Mouse (Mus musculus) kidney, adult 2 months (tissue): ENCODE measurements at regions not wholly inside any gene's neighbourhood (a gene's known extent, or its start where the extent isn't known, plus 50 kb on each side); places are given as distances from the start of the nearest gene placed in this dataset.
A peak's percentile ranks its signal among the peaks of the same experiment; 100 is the strongest.

Source experiments
- DNase-seq: peaks from one replicate; pipeline ENCODE4 v3.0.0; 2021
- H3K27ac ChIP-seq: fragments of 200-500 bp; 2 replicates; pipeline ENCODE4 v1.5.1; 2012; ENCODE audit warnings: low read depth, low read length, control low read depth, inconsistent platforms; ENCODE audit not compliant: insufficient read depth
- H3K27me3 ChIP-seq: fragments of 200-500 bp; replicated peaks from 2 replicates; pipeline ENCODE4 v1.6.1; 2012; ENCODE audit warnings: mild to moderate bottlenecking, moderate library complexity, low read length, inconsistent platforms; ENCODE audit not compliant: control insufficient read depth, insufficient read depth
- H3K36me3 ChIP-seq: fragments of 200-500 bp; 2 replicates; pipeline ENCODE4 v1.6.1; 2012; ENCODE audit warnings: mild to moderate bottlenecking, moderate library complexity, low read length, inconsistent platforms; ENCODE audit not compliant: control insufficient read depth, insufficient read depth
- H3K4me1 ChIP-seq: fragments of 200-500 bp; 2 replicates; pipeline ENCODE4 v1.6.1; 2011; ENCODE audit warnings: low read length; ENCODE audit not compliant: control insufficient read depth, insufficient read depth
- H3K4me3 ChIP-seq: fragments of 200-500 bp; 2 replicates; pipeline ENCODE4 v1.5.1; 2011; ENCODE audit warnings: mild to moderate bottlenecking, low read depth, low read length, control low read depth; ENCODE audit not compliant: insufficient read depth
- CTCF ChIP-seq: fragments of 200-500 bp; conservative IDR thresholded peaks from 2 replicates; pipeline ENCODE4 v1.5.1; 2011; ENCODE audit warnings: low read depth, mild to moderate bottlenecking, control low read depth, low read length, moderate library complexity, mixed read lengths; ENCODE audit not compliant: insufficient read depth, insufficient read length
- POLR2A ChIP-seq: fragments of 200-500 bp; IDR thresholded peaks from one replicate; pipeline ENCODE4 v1.6.1; 2011; ENCODE audit warnings: low read depth, low read length, control low read depth
- WGBS: fragments of 180-500 bp; shearing (Covaris S2); methylation state at CpG from one replicate; pipeline ENCODE4 v1.1.7; 2018; 5-methylcytosine and 5-hydroxymethylcytosine counted together

DNA sequence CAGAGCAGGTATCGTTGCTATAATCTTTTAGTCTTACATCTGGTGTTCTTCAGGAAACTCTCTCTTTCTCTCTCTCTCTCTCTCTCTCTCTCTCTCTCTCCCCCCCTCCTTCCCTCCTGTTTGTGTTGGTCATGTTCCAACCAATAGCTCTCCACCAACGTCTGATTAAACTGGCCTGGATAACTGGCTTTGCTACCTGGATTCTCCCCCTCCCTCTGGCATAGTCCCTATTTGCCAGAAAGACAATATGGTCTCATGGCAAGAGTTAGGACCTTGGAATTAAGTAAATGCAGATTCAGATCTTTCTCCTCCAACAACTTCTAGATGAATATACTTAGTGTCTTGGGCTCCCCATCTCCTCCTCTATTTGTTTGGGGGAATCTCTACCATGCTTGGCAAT lies 161.6 kb upstream of the Jarid2 start:
- DNase-seq = no peak
- WGBS = 54% methylated on average over 2 of the region's 2 CpGs
- H3K27me3 ChIP-seq = no peaks in the 10 kb centered on the region
- H3K4me1 ChIP-seq = peaks cover 2% of the 10 kb centered on the region; the same call in 1 of the 2 replicates
- no peak overlapping the region for H3K4me3 ChIP-seq
- TF ChIP-seq CTCF (no peak), POLR2A (no peak)
- H3K36me3 ChIP-seq = no peaks in the 10 kb centered on the region
- H3K27ac ChIP-seq = no peak overlapping the region

DNA sequence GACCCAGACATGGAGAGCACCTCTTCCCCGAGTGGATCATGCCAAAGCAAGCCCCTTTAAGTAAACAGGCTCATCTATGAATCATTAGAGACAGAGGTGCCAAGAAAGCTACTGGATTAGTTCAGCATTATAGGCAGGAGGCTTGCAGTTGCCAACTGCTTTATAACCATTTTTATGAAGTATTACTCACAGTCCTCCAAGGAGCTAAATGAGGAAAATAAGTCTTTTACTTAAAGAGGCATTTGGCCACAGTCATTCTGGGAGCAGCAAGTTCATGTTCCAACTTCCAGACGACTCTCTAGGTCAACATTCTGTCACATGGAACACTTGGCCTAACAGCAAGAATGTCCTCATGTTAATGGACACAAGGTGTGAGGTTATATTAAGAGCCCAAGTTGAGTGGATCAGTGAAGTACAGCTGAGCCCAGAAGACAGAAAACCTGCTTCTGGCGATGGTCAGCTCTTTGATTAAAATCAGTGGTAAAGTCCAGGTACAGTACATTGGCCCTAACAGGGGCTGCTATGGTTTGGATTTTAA lies 160.0 kb upstream of the Jarid2 start:
- WGBS = 41% methylated on average over 3 of the region's 3 CpGs

DNA sequence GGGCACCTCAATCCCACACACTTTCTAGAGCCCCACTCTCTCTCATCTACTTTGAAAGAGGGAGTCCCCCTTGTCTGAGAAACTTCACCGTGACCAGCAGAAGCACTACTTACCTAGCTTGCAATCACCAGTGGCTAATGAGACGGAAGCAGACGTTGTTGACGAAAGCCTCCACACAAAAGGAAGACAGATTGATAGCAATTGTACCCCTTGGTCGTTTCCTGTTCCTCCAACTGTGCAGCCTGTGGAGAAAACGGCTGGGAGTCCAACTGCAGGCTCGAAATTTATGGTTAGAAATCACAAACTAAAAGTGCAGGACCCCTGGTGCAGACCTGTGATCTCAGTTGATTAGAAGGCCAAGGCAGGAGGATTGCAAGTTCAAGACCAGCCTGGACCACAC lies 155.8 kb upstream of the Jarid2 start:
- Histone ChIP-seq H3K4me3 (no peak overlapping the region), H3K36me3 (no peaks in the 10 kb centered on the region), H3K27ac (no peak overlapping the region), H3K27me3 (no peaks in the 10 kb centered on the region), H3K4me1 (peaks cover 2% of the 10 kb centered on the region; the same call in 1 of the 2 replicates)
- no peak for DNase-seq
- TF ChIP-seq CTCF (no peak), POLR2A (no peak)
- 48% methylated on average over 7 of the region's 7 CpGs for WGBS

More for the DNA sequence above, 160.0 kb upstream of the Jarid2 start:
- TF ChIP-seq CTCF (no peak), POLR2A (no peak)
- DNase-seq = peak; percentile 42
- no peaks in the 10 kb centered on the region for H3K36me3 ChIP-seq
- no peak overlapping the region for H3K4me3 ChIP-seq
- peaks cover 2% of the 10 kb centered on the region; the same call in 1 of the 2 replicates for H3K4me1 ChIP-seq
- H3K27ac ChIP-seq = no peak overlapping the region
- H3K27me3 ChIP-seq = no peaks in the 10 kb centered on the region

DNA sequence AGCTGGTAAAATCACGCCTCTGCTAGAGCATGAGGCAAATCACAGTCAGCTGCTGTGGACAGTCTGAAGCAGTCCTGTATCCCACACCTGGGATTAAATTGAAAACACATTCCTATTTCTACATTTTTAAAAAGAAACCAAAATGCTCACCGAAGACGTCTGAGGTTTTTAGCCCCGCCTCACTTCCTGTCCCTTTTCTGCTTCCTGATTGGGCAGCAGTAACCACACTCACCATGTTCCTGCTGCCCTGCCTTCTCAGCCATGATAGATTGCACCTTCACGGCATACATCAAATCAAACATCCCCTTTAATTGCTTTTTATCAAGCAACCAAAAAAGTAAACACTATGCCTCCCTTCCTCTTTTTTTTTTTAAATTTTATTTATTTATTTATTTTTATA lies 150.1 kb upstream of the Jarid2 start:
- Histone ChIP-seq H3K4me3 (no peak overlapping the region), H3K27ac (no peak overlapping the region), H3K36me3 (no peaks in the 10 kb centered on the region), H3K27me3 (no peaks in the 10 kb centered on the region), H3K4me1 (no peaks in the 10 kb centered on the region)
- DNase-seq = no peak
- 93% methylated on average over 5 of the region's 5 CpGs for WGBS
- TF ChIP-seq CTCF = no peak
- TF ChIP-seq POLR2A = no peak

DNA sequence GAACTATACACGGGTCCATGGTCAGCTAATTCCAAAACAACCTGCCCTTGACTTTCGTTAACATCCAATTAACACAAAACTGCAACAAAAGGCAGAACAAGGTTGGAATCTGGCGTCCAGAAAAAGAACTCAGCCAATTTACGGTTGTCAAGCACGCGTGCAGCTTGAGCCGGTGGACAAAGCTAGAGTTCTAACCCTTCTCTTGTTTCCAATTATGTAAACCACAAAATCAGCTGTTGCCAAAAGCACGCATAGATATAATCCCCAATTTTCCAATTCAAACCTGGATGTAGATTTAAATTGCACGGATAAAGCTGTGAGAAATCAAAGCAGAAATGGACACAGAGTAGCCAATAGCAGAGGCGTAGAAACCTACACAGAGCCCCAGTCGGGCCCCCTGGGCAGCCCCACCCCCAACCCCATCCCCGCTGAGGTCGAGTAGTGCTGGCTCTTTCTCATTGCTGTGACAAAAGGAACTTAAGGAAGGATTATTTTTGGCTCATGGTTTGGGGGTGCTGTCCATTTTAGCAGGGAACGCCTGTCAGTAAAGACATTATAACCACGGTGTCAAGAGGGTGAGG lies 149.0 kb upstream of the Jarid2 start:
- DNase-seq = no peak
- Histone ChIP-seq H3K27ac (no peak overlapping the region), H3K4me1 (no peaks in the 10 kb centered on the region), H3K4me3 (no peak overlapping the region), H3K27me3 (no peaks in the 10 kb centered on the region), H3K36me3 (no peaks in the 10 kb centered on the region)
- no peak for TF ChIP-seq POLR2A
- TF ChIP-seq CTCF = no peak
- 60% methylated on average over 15 of the region's 15 CpGs for WGBS

DNA sequence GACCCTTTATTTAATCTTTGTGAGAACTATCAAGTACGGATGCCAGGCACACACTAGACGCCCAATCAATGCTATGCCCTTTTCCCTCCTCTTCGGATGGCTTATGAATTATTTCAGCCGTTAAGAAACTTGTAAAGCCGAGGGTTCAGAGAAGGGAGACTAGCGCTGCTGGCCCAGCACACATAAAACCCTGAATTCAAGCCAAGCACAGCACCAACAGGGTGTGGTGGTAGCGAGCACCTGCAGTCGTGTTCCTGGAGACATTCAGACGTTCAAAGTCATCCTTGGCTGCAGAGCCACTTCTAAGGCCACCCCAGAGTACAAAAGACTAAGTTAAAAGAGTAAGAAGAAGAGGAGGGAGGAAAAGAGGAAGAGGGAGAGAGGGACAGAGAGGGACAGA lies 148.5 kb upstream of the Jarid2 start:
- no peaks in the 10 kb centered on the region for H3K27me3 ChIP-seq
- no peak overlapping the region for H3K4me3 ChIP-seq
- WGBS = 44% methylated on average over 9 of the region's 9 CpGs
- H3K36me3 ChIP-seq = no peaks in the 10 kb centered on the region
- no peak for TF ChIP-seq CTCF
- no peak for TF ChIP-seq POLR2A
- no peaks in the 10 kb centered on the region for H3K4me1 ChIP-seq
- no peak for DNase-seq
- no peak overlapping the region for H3K27ac ChIP-seq

DNA sequence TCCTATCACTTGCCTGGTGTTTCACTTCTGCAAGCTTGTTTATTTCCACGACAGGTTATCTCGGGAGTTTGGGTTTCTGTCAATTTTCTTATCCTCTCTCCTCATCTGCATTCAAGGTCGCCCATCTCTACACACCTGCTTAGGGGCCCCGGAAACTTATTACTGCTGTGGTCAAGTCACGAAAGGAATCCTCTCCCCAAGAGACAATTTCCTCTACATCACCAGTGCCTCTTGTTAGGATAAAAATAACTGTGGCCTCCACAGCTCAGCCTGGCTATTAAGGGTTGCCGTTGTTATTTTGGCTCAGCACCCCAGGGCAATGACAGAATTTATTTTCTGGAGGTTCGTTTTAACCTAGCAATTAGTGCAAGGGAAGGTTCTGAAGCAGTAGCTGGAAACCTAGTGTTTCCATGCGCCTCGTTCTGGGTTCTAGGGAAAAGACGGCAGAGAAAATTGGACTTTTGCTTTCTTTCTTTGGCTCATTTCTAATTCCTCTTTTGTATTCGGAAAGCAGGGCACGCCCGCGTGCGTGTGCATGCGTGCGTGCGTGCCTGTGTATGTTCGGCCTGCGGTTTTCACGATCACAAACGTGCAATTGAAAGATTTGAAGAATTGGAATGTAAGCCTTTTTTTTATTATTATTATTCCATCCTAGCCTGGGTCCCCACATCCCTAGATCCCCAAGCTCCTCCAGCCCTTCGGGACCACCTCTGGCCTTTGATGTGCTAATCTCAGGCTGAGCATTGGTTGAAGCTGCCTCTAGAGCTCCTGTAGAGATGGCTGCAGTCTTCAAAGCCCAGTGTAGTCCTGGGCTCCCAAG lies 147.1 kb upstream of the Jarid2 start:
- TF ChIP-seq POLR2A (no peak), CTCF (no peak)
- no peaks in the 10 kb centered on the region for H3K36me3 ChIP-seq
- 85% methylated on average over 23 of the region's 23 CpGs for WGBS
- H3K27me3 ChIP-seq = no peaks in the 10 kb centered on the region
- no peaks in the 10 kb centered on the region for H3K4me1 ChIP-seq
- DNase-seq = no peak
- H3K4me3 ChIP-seq = no peak overlapping the region
- no peak overlapping the region for H3K27ac ChIP-seq
